Mouse (Mus musculus): Measurements from ENCODE around the gene Gm45234.

Gm45234 gene

GRCm38 (mm10) chr6:124708289-124708889 lies 47.4 kb downstream of the Gm45234 start:
- no peak for DNase-seq (ENCODE audit: extremely low spot score)

GRCm38 (mm10) chr6:124706061-124706627 lies 49.7 kb downstream of the Gm45234 start:
- no peak for DNase-seq (ENCODE audit: extremely low spot score)

- no peak for DNase-seq (ENCODE audit: extremely low spot score)
These were observed 51.4 kb downstream of the Gm45234 start for GRCm38 (mm10) chr6:124704417-124704816.

GRCm38 (mm10) chr6:124703789-124704188 lies 52.0 kb downstream of the Gm45234 start:
- DNase-seq (ENCODE audit: extremely low spot score): no peak

- peak; percentile 62 for DNase-seq (ENCODE audit: extremely low spot score)
These were observed 53.1 kb downstream of the Gm45234 start for GRCm38 (mm10) chr6:124702784-124703103.

GRCm38 (mm10) chr6:124702102-124702783 lies 53.6 kb downstream of the Gm45234 start:
- DNase-seq (ENCODE audit: extremely low spot score): no peak

- DNase-seq (ENCODE audit: extremely low spot score): no peak
These were observed 54.5 kb downstream of the Gm45234 start for GRCm38 (mm10) chr6:124701338-124701737.

GRCm38 (mm10) chr6:124699962-124700610 lies 55.7 kb downstream of the Gm45234 start:
- no peak for DNase-seq (ENCODE audit: extremely low spot score)

- no peak for DNase-seq (ENCODE audit: extremely low spot score)
These were observed 56.5 kb downstream of the Gm45234 start for GRCm38 (mm10) chr6:124699366-124699765.

GRCm38 (mm10) chr6:124698751-124699150 lies 57.1 kb downstream of the Gm45234 start:
- no peak for DNase-seq (ENCODE audit: extremely low spot score)

- no peak for DNase-seq (ENCODE audit: extremely low spot score)
These were observed 59.2 kb downstream of the Gm45234 start for GRCm38 (mm10) chr6:124696441-124697150.

GRCm38 (mm10) chr6:124694166-124694955 lies 61.5 kb downstream of the Gm45234 start:
- DNase-seq (ENCODE audit: extremely low spot score): no peak

GRCm38 (mm10) chr6:124693243-124693981 lies 62.4 kb downstream of the Gm45234 start:
- no peak for DNase-seq (ENCODE audit: extremely low spot score)

GRCm38 (mm10) chr6:124690517-124690916 lies 65.3 kb downstream of the Gm45234 start:
- DNase-seq (ENCODE audit: extremely low spot score): no peak
